Mouse (Mus musculus) colon, adult 2 months (tissue): ENCODE data around the gene Cryba2. TPM values are rescaled to one million over a fixed set of nuclear protein-coding genes. Genes with fewer than 3 reads are reported as not detected.

Source experiments
- polyA plus RNA-seq: library from polyadenylated mRNA; depleted of rRNA; stranded (reverse); fragments of >200 nt; gene quantifications from 2 replicates; pipeline ENCODE4 v1.2.3, GENCODE M21; 2012; rRNA removed

Gene Cryba2
- 1.5 and 1.9 TPM in 2 replicates for polyA plus RNA-seq

DNA sequence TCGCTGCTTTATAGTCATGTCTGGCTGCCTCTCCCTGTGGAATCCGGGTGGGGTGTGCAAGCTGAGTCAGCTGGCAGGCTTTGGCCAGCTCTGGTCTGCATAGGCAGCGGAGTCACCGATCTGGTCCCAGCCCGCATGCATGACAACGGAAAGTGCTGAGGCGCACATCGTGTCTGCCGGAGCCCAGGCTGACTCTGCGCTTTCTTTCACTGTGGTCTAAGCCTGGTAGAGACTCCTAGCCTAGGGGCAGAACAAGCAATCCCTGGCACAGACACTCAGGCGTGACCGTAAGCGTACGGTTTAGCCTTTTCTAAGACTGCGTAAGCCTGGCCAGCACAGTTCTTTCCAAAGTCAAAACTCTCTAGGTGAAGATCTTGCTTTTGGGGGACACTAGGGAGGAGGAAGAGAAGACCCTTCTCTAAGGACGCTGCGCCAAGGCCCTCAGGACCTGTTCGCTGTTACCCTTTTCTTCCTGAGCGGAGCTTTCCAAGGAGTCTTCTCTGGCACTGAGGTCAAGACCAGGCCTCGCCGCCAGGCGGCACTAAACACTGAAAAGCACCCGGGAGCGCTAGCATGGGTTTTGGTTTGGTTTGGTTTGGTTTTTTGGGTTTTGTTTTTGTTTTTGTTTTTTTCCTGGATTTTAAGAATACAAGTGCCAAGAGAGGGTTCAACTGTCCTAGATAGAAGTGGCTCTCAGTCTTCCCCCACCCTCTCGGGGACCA, at the start of gene Cryba2:
TSS of gene Cryba2 (minus strand) at position 10 of the 722 bp plus-strand sequence.

DNA sequence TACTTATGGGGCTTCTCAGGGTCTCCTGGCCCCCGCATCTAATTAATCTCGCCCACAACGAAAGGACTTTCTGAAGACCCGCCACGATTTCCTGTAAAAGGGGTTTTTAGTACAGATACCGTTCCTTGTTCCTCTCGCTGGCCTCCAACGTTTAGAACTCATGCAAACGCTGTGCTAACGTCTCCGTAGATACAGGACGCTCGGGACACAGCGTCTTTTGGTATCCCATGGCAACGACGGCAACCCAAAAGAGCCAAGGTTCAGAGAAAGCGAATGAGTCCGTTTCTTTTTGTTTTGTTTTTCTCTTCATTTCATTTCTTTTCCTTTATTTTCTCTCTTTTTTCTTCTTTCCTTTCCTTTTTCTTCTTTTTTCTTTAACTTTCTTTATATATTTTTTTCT, 42.5 kb upstream of the Cryba2 start, which contains the start of gene Cfap65:
TSS of gene Cfap65 (minus strand) at position 198 of the 400 bp plus-strand sequence.

DNA sequence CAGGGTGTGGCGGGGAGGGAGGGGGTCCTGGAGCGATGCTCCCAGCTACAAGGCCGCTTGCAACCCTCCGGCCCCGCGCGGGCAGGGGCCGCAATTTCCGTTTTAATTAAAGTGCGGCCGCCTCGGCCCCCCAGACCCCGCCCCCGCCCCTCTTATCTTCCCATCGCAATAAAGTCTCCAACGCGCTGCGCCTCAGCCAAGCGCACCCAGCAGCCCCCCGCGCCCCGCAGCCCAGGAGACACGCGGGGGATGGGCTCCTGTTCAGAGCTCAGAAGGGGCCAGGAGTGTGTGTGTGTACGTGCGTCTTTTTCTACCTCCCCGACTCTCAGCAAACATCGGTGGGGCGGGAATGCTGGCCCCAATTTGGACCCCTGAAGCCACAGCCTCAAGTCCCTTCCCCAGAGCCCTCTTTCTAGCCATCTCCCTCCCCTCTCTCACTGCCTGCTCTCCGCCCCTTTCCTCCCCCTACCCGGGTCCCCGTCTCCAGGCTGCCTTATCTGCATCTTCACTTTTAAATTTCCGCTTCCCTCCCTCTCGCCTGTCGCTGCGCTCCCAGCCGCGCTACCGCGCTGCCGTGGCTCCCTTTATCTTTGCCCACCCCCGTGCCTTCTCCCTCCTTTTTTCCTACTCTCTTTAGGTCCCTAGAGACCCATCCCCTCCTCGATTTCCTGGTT, 7.4 kb downstream of the Cryba2 start, which contains the start of gene Fev:
TSS of gene Fev (minus strand) at position 51 of the 674 bp plus-strand sequence.

DNA sequence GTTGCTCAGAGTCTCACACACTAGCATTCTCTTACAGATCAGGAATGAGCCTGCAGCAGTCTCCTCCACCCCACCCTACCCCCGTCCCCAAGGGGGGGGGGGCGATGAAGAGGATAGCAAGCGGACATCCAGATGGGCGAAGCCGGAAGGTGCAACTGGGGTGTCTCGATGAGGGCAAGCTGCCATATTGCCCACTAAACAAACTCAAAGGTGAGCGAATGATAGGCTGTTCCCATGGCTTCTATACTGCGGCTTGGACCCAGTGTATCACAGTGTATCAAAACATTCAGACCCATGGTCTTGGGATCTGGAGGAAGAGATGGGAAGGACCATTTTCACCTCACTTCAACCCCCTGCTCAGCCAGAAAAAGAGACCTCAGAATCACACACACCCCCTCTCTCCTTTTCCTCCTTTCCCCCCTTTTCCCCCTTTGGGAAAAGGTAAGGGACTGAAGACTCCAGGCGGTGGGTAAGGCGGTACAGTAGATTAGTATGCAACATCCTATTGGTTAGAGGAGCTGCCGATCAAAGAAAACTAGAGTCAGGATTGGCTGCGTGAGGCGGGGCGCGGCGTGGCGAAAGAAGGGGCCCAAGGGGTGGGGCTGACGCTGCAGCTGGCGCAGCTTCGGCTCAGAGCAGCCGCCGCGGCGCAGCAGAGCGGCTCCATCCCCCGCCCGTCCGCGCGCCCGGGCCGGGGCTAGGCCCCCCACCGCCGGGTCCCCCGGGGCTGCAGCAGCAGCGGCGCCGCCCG, 38.5 kb downstream of the Cryba2 start, which contains the start of gene Cdk5r2:
TSS of gene Cdk5r2 (plus strand) at position 629 of the 751 bp plus-strand sequence.

Other genes starting within 250 kb of the Cryba2 start
- gene Ttll4, start 231.4 kb downstream of the Cryba2 start, polyA plus RNA-seq = 9.9 and 11.5 TPM in 2 replicates
- 18.0 and 21.2 TPM in 2 replicates for gene Cyp27a1, start 179.6 kb downstream of the Cryba2 start, polyA plus RNA-seq
- gene Prkag3, start 143.9 kb downstream of the Cryba2 start, polyA plus RNA-seq = 0.24 and 0.26 TPM in 2 replicates
- 4.8 and 5.1 TPM in 2 replicates for gene Wnt6, start 121.3 kb downstream of the Cryba2 start, polyA plus RNA-seq
- gene Wnt10a, start 101.6 kb downstream of the Cryba2 start, polyA plus RNA-seq = 0.10 and 0.15 TPM in 2 replicates
- gene Cdk5r2, start 38.2 kb downstream of the Cryba2 start, polyA plus RNA-seq = 2.8 and 3.3 TPM in 2 replicates
- 1.4 and 3.8 TPM in 2 replicates for gene Fev, start 7.7 kb downstream of the Cryba2 start, polyA plus RNA-seq
- gene Cfap65, start 42.5 kb upstream of the Cryba2 start, polyA plus RNA-seq = 0.10 and 0.15 TPM in 2 replicates
- gene Ihh, start 58.5 kb upstream of the Cryba2 start, polyA plus RNA-seq = 186 and 200 TPM in 2 replicates
- gene Nhej1, start 232.1 kb upstream of the Cryba2 start, polyA plus RNA-seq = 1.5 and 3.2 TPM in 2 replicates
- gene Slc23a3, start 240.7 kb upstream of the Cryba2 start, polyA plus RNA-seq = 3.2 and 4.2 TPM in 2 replicates
- 76.1 and 79.1 TPM in 2 replicates for gene Cnppd1, start 249.6 kb upstream of the Cryba2 start, polyA plus RNA-seq
- gene Retreg2, start 249.6 kb upstream of the Cryba2 start, polyA plus RNA-seq = 112 and 187 TPM in 2 replicates